Mouse (Mus musculus): ENCODE measurements at regions not wholly inside any gene's neighbourhood (a gene's known extent, or its start where the extent isn't known, plus 50 kb on each side); places are given as distances from the start of the nearest gene placed in this dataset.

DNA sequence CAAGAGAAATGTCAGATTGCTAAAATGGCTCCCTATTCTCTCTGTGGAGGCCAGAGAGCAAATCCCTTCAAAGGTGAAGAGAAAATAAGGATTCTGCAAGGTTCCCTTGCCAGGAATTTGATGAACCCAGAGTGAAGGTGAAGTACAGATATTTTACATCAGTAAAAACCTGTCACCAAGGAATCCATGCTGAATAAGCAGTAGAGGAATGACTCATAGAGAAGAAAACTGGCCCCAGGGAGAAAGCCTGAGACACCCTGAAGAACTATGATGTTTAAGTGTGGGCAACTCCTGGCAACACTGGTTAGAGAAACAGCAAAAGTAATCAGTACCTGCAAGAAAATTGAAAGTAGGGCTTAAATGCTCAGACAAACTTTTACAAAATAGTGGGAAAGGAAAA, 1292.1 kb upstream of the Lrrc6 start:
- H3K9ac ChIP-seq (ENCODE audit: low read length): no peak overlapping the region
- no peaks in the 10 kb centered on the region for H3K4me1 ChIP-seq (ENCODE audit: control insufficient read depth, insufficient read depth, low read length)
- no peaks in the 10 kb centered on the region for H3K9me3 ChIP-seq (replicated peaks; ENCODE audit: control insufficient read depth, low read length)
- no peaks in the 10 kb centered on the region for H3K36me3 ChIP-seq (ENCODE audit: control insufficient read depth, insufficient read depth)
- no peak overlapping the region for H3K4me3 ChIP-seq (ENCODE audit: low read length)
- no peak overlapping the region for H3K27ac ChIP-seq (ENCODE audit: low read length)
- no peaks in the 10 kb centered on the region for H3K27me3 ChIP-seq (ENCODE audit: control insufficient read depth, insufficient read depth, low read length)
- H3K4me2 ChIP-seq (ENCODE audit: low read depth, low read length): no peak overlapping the region
- no peak for ATAC-seq (replicated peaks; ENCODE audit: extremely low read depth, insufficient read depth, low FRiP score)

DNA sequence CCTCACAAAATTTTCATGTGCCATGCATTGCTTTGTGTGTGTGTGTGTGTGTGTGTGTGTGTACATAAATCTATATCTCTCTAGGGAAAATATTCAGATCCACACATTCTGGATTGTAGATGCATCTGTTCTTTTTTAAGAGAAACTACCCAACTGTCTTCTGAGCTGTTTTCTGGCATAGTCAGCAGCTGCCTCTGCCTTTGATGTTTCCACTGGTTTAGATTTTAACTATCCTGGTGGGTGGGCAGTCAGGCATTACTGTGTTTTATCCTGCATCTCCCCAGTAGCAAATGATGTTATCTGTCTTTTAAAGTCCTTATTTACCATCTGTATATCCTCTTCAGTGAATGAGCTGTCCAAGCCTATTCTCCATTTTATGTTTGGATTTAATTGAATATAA, 1287.9 kb upstream of the Lrrc6 start:
- Histone ChIP-seq H3K4me1 (ENCODE audit: control insufficient read depth, insufficient read depth, low read length) (no peaks in the 10 kb centered on the region; the same call in 1 of the 2 replicates), H3K9ac (ENCODE audit: low read length) (no peak overlapping the region), H3K4me3 (ENCODE audit: low read length) (no peak overlapping the region), H3K4me2 (ENCODE audit: low read depth, low read length) (no peak overlapping the region), H3K27me3 (ENCODE audit: control insufficient read depth, insufficient read depth, low read length) (no peaks in the 10 kb centered on the region), H3K9me3 (replicated peaks; ENCODE audit: control insufficient read depth, low read length) (no peaks in the 10 kb centered on the region), H3K36me3 (ENCODE audit: control insufficient read depth, insufficient read depth) (no peaks in the 10 kb centered on the region), H3K27ac (ENCODE audit: low read length) (no peak overlapping the region)
- ATAC-seq (replicated peaks; ENCODE audit: extremely low read depth, insufficient read depth, low FRiP score): no peak

DNA sequence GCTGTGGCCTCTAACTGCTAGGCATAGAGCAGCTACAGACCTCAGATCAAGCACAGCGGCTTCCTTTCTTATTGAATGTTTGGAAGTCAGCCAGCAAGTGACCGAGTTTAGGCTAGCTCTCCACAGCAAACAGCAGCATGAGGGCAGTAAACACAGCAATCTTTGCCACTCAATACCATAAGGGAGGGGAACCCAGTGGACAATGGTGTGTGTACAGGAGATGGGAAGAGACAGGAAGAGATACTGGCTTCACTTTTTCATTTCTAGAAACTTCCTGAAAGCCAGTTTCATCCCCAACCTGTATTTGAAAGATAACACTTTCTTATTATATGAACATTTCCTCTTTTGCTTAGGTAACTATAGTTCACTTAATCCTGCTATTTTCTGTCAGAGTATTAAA, 1284.9 kb upstream of the Lrrc6 start:
- ATAC-seq (replicated peaks; ENCODE audit: extremely low read depth, insufficient read depth, low FRiP score): no peak

DNA sequence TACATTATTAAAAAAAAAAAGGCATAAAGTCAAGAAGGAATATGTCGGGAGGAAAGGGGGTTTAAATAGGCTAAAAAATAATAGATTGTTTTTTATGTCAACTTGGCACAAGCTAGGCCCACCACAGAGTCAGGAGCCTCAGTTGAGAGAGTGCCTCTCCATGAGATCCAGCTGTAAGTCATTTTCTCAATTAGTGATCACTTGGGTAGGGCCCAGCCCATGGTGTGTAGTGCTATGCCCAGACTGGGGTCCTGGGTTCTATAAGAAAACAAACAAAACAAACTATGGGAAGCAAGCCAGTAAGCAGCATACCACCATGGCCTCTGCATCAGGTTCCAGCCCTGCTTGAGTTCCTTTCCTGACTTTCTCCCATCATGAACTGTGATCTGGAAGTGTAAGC, 1283.0 kb upstream of the Lrrc6 start:
- 81% methylated on average over 1 of the region's 1 CpGs for WGBS

More for the DNA sequence above, 1284.9 kb upstream of the Lrrc6 start:
- H3K9ac ChIP-seq (ENCODE audit: low read length): no peak overlapping the region
- no peaks in the 10 kb centered on the region; the same call in 1 of the 2 replicates for H3K4me1 ChIP-seq (ENCODE audit: control insufficient read depth, insufficient read depth, low read length)
- WGBS: 30% methylated on average over 2 of the region's 2 CpGs
- no peaks in the 10 kb centered on the region for H3K36me3 ChIP-seq (ENCODE audit: control insufficient read depth, insufficient read depth)
- H3K4me2 ChIP-seq (ENCODE audit: low read depth, low read length): no peak overlapping the region
- no peaks in the 10 kb centered on the region for H3K27me3 ChIP-seq (ENCODE audit: control insufficient read depth, insufficient read depth, low read length)
- no peak overlapping the region for H3K4me3 ChIP-seq (ENCODE audit: low read length)
- H3K9me3 ChIP-seq (replicated peaks; ENCODE audit: control insufficient read depth, low read length): no peaks in the 10 kb centered on the region
- no peak overlapping the region for H3K27ac ChIP-seq (ENCODE audit: low read length)

DNA sequence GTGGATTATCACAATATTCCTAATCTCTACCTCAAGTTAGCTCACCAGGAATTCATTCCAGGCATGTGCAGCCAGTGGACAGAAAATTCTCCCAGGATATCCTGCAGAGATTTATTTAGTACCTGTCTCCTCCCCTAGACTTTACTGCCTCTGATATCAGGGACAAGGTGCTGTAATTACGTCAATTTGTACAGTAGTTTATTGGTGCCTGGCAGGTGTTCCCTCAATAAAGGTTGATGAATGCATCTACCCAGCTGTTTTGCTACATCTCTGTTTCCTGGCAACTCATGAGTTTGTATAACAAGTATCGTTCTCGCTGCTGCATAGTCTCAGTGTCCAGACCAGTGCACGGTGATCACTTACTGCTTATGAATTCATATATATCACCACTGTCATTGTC, 1281.8 kb upstream of the Lrrc6 start:
- no peak for ATAC-seq (replicated peaks; ENCODE audit: extremely low read depth, insufficient read depth, low FRiP score)
- WGBS: 81% methylated on average over 4 of the region's 4 CpGs
- Histone ChIP-seq H3K36me3 (ENCODE audit: control insufficient read depth, insufficient read depth) (no peaks in the 10 kb centered on the region), H3K9ac (ENCODE audit: low read length) (no peak overlapping the region), H3K4me3 (ENCODE audit: low read length) (no peak overlapping the region), H3K9me3 (replicated peaks; ENCODE audit: control insufficient read depth, low read length) (no peaks in the 10 kb centered on the region), H3K4me1 (ENCODE audit: control insufficient read depth, insufficient read depth, low read length) (no peaks in the 10 kb centered on the region; the same call in 1 of the 2 replicates), H3K27me3 (ENCODE audit: control insufficient read depth, insufficient read depth, low read length) (no peaks in the 10 kb centered on the region), H3K4me2 (ENCODE audit: low read depth, low read length) (no peak overlapping the region), H3K27ac (ENCODE audit: low read length) (no peak overlapping the region)

More for the DNA sequence above, 1283.0 kb upstream of the Lrrc6 start:
- no peak overlapping the region for H3K9ac ChIP-seq (ENCODE audit: low read length)
- H3K27ac ChIP-seq (ENCODE audit: low read length): no peak overlapping the region
- H3K27me3 ChIP-seq (ENCODE audit: control insufficient read depth, insufficient read depth, low read length): no peaks in the 10 kb centered on the region
- ATAC-seq (replicated peaks; ENCODE audit: extremely low read depth, insufficient read depth, low FRiP score): no peak
- H3K4me3 ChIP-seq (ENCODE audit: low read length): no peak overlapping the region
- H3K9me3 ChIP-seq (replicated peaks; ENCODE audit: control insufficient read depth, low read length): no peaks in the 10 kb centered on the region
- no peaks in the 10 kb centered on the region; the same call in 1 of the 2 replicates for H3K4me1 ChIP-seq (ENCODE audit: control insufficient read depth, insufficient read depth, low read length)
- H3K4me2 ChIP-seq (ENCODE audit: low read depth, low read length): no peak overlapping the region
- no peaks in the 10 kb centered on the region for H3K36me3 ChIP-seq (ENCODE audit: control insufficient read depth, insufficient read depth)

DNA sequence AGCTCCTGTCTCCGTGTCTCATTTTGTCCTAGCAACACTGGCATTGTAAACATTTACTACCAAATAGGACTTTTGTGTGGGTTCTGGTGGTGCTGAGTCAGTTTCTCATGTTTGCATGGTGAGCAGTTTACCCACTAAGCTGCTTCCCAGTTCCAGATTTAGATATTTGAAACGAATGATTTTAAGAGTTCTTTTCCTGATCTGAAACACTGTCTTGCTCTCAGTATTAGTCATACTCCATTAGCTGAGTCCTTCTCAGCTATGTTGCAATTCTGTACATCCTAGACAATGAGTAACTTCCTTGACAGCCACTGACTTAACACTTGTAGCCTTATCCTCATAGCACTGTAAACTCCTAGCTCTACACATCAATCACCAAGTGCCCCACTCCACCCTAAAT, 1280.1 kb upstream of the Lrrc6 start:
- Histone ChIP-seq H3K36me3 (ENCODE audit: control insufficient read depth, insufficient read depth) (no peaks in the 10 kb centered on the region), H3K4me3 (ENCODE audit: low read length) (no peak overlapping the region), H3K9me3 (replicated peaks; ENCODE audit: control insufficient read depth, low read length) (no peaks in the 10 kb centered on the region), H3K27me3 (ENCODE audit: control insufficient read depth, insufficient read depth, low read length) (no peaks in the 10 kb centered on the region), H3K9ac (ENCODE audit: low read length) (no peak overlapping the region), H3K4me2 (ENCODE audit: low read depth, low read length) (no peak overlapping the region), H3K27ac (ENCODE audit: low read length) (no peak overlapping the region), H3K4me1 (ENCODE audit: control insufficient read depth, insufficient read depth, low read length) (no peaks in the 10 kb centered on the region; the same call in 1 of the 2 replicates)
- WGBS: 65% methylated on average over 2 of the region's 2 CpGs
- no peak for ATAC-seq (replicated peaks; ENCODE audit: extremely low read depth, insufficient read depth, low FRiP score)

DNA sequence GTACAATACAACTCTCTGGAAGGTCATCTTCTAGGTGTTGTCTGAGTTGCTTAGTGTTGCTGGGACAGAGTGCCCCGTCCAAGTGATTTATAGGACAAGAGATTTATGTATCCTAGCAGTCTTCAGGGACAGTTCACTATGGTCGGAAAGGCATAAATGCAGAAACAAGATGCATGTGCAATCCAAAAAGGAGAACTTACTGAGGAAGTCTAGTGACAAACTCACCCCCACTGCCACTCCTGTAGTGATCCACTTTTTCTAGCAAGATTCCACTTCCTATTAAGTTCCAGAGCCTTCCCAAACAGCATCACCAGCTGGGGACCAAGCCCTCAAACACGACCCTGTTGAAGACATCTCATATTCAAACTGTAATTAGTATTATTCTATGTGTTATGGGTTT, 1266.9 kb upstream of the Lrrc6 start:
- no peak overlapping the region for H3K4me3 ChIP-seq (ENCODE audit: low read length)
- H3K9me3 ChIP-seq (replicated peaks; ENCODE audit: control insufficient read depth, low read length): no peaks in the 10 kb centered on the region
- no peaks in the 10 kb centered on the region for H3K27me3 ChIP-seq (ENCODE audit: control insufficient read depth, insufficient read depth, low read length)
- H3K27ac ChIP-seq (ENCODE audit: low read length): no peak overlapping the region
- no peak overlapping the region for H3K9ac ChIP-seq (ENCODE audit: low read length)
- H3K4me1 ChIP-seq (ENCODE audit: control insufficient read depth, insufficient read depth, low read length): no peaks in the 10 kb centered on the region
- H3K4me2 ChIP-seq (ENCODE audit: low read depth, low read length): no peak overlapping the region
- 63% methylated on average over 3 of the region's 3 CpGs for WGBS
- ATAC-seq (replicated peaks; ENCODE audit: extremely low read depth, insufficient read depth, low FRiP score): no peak
- H3K36me3 ChIP-seq (ENCODE audit: control insufficient read depth, insufficient read depth): no peaks in the 10 kb centered on the region

DNA sequence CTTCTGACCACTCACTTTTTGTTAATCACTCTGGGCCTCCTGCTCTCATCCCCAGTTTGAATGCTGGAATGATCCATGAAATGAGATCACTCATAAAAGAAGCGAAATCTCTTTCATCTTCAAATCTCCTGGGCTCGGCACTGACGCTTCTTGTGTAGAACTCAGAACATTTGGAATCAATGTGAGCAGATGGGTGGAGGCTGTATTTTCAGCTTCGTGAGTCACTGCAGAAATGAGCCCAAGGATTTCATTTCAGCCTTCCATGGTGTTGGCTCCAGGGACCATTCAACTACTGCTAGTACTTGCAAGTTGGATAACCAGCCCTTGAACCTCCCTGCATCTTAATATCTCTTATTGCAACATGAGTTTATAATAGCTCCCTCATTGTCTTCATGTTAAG, 1258.5 kb upstream of the Lrrc6 start:
- no peak overlapping the region for H3K4me3 ChIP-seq (ENCODE audit: low read length)
- H3K9ac ChIP-seq (ENCODE audit: low read length): no peak overlapping the region
- H3K9me3 ChIP-seq (replicated peaks; ENCODE audit: control insufficient read depth, low read length): no peaks in the 10 kb centered on the region
- no peak overlapping the region for H3K4me2 ChIP-seq (ENCODE audit: low read depth, low read length)
- ATAC-seq (replicated peaks; ENCODE audit: extremely low read depth, insufficient read depth, low FRiP score): no peak
- no peaks in the 10 kb centered on the region for H3K4me1 ChIP-seq (ENCODE audit: control insufficient read depth, insufficient read depth, low read length)
- no peak overlapping the region for H3K27ac ChIP-seq (ENCODE audit: low read length)
- no peaks in the 10 kb centered on the region for H3K36me3 ChIP-seq (ENCODE audit: control insufficient read depth, insufficient read depth)
- no peaks in the 10 kb centered on the region for H3K27me3 ChIP-seq (ENCODE audit: control insufficient read depth, insufficient read depth, low read length)
- WGBS: 74% methylated on average over 4 of the region's 4 CpGs

DNA sequence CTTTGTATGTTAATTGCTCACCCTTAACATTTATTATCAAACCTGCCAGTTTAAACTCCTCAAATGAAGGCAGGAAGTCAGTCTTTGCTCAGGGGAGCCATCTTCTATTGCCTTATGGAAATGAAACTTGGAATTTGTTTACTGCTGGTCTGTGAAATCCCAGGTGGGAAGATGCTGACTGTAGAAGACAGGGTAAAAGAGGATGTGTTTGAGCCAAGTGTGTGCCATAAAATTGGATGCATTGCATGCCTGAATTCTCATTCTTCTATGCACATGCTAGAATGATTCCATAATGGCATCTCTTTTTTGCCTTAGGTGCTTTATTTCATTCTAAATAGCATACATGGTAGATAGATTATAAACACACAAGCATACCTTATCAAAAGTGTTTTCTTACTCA, 1249.9 kb upstream of the Lrrc6 start:
- no peak for ATAC-seq (replicated peaks; ENCODE audit: extremely low read depth, insufficient read depth, low FRiP score)
- no peak overlapping the region for H3K9ac ChIP-seq (ENCODE audit: low read length)

DNA sequence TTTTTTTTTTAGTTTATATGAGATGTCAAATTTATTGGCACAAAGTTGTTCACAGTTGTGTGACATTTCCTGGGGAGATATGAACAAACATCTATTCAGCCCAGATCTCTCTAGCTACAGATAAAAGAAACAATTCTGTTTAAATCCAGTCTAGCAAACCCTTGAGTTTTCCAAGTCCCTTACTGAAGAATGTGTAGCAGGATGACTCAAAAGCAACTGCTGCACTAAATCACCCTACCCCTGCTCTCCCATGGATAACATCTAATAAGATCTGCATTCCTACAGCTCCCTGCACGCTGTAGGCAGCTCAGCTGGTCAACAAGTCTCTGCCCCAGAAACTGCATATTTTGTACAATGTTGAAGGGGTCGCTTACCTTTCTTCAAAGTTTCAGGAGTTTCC, 1242.6 kb upstream of the Lrrc6 start:
- ATAC-seq (replicated peaks; ENCODE audit: extremely low read depth, insufficient read depth, low FRiP score): no peak
- H3K9me3 ChIP-seq (replicated peaks; ENCODE audit: control insufficient read depth, low read length): no peaks in the 10 kb centered on the region
- no peak overlapping the region for H3K4me2 ChIP-seq (ENCODE audit: low read depth, low read length)
- H3K27ac ChIP-seq (ENCODE audit: low read length): no peak overlapping the region
- no peaks in the 10 kb centered on the region for H3K27me3 ChIP-seq (ENCODE audit: control insufficient read depth, insufficient read depth, low read length)
- H3K4me3 ChIP-seq (ENCODE audit: low read length): no peak overlapping the region
- no peaks in the 10 kb centered on the region for H3K36me3 ChIP-seq (ENCODE audit: control insufficient read depth, insufficient read depth)
- 49% methylated on average over 2 of the region's 2 CpGs for WGBS
- H3K9ac ChIP-seq (ENCODE audit: low read length): no peak overlapping the region
- peaks cover 3% of the 10 kb centered on the region; the same call in 1 of the 2 replicates for H3K4me1 ChIP-seq (ENCODE audit: control insufficient read depth, insufficient read depth, low read length)

More for the DNA sequence above, 1249.9 kb upstream of the Lrrc6 start:
- no peaks in the 10 kb centered on the region for H3K36me3 ChIP-seq (ENCODE audit: control insufficient read depth, insufficient read depth)
- no peak overlapping the region for H3K4me3 ChIP-seq (ENCODE audit: low read length)
- no peak overlapping the region for H3K27ac ChIP-seq (ENCODE audit: low read length)
- no peaks in the 10 kb centered on the region for H3K4me1 ChIP-seq (ENCODE audit: control insufficient read depth, insufficient read depth, low read length)
- no peaks in the 10 kb centered on the region for H3K9me3 ChIP-seq (replicated peaks; ENCODE audit: control insufficient read depth, low read length)
- no peaks in the 10 kb centered on the region for H3K27me3 ChIP-seq (ENCODE audit: control insufficient read depth, insufficient read depth, low read length)
- H3K4me2 ChIP-seq (ENCODE audit: low read depth, low read length): no peak overlapping the region
